Mouse (Mus musculus) brain, embryonic 18.5 days (tissue): ENCODE data around the gene Pfdn2.
"Not testable (repeated sequence)": the region's sequence is repeated elsewhere in the genome, so short reads cannot be mapped to it uniquely, and the experiment has no call there.

ENCODE experiments used
- DNase-seq: peaks from one replicate; pipeline ENCODE4 v3.0.0-alpha.2; 2012; ENCODE audit warnings: low read depth, low spot score

Pfdn2 gene

DNA sequence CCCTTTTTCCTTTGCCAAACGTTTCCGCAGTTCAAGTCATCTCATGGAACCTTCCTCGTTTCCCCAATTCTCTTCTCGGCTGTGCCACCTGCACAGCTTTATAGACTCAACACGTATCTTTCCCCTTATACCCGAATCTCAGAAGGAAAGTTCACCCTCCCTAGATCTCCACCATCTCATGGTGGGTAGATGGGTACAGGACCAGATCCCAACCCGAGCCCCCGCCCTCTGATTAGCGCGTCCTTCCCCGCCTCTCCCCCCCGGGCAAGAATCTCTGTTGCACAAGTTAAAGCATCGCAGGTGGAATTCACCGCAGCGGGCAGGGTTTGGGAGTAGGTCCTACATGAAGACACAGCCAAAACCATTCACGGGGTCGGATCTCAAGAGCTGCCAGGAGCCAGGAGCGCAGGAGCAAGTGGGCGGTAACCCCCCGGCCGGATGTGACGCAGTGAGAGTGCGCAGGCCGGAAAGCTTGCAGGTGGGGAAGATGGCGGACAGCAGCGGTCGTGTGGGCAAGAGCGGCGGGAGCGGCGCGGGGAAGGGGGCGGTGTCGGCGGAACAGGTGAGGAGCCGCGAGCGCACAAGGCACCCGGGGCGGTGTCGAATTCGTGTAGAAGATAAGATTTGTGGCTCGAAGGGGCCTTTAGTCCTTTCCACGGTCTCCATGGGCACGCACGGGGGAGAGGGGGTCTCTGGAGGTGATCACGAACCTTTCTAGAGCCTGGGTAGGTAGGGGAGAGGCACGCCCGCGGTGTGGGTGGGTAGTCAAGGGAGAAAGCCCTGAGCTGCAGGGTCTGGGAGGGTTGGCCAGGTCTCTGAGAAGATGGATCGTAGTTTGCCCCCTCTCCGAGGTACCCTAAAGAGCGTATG, at the start of gene Pfdn2, which contains the start of gene Nit1:
Gene Pfdn2, plus strand, starts transcription at position 446 of the 870 bp plus-strand sequence.
Gene Nit1, minus strand, starts transcription at position 422 of the 870 bp plus-strand sequence.
- peak; percentile 76 for DNase-seq

DNA sequence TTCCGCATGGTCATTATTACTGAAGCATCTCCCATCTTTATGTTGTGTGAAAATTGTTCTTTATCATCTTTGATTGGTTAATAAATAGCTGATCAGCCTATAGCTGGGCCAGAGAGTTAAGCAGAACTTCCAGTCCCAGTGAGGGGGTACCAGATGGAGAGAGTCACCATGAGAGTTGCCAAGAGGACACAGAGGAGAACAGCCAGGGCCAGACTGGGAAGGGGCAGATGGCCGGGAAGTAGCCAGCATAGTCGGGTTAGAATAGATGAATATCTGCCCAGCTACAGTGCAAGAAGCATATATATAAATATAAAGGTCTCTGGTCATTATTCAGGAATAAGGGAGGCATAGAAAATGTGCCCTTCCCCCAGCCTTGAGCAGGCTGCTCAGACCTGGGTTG, 47.2 kb upstream of the Pfdn2 start:
- DNase-seq, result no peak

DNA sequence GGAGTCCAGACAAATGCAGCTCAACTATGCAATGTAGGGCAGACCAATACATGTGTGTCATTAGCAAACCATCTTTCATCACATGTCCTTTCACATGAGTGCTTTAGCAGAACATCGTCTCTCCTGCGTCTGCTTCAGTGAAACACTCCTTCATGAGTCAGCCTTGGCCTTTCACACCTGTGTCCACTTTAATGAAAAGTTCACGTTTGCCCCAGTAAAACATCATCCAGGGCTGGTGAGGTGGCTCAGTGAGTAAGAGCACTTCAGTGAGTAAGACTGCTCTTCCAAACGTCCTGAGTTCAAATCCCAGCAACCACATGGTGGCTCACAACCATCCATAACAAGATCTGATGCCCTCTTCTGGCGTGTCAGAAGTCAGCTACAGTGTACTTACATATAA, 39.3 kb upstream of the Pfdn2 start:
- DNase-seq, result not testable (repeated sequence)

DNA sequence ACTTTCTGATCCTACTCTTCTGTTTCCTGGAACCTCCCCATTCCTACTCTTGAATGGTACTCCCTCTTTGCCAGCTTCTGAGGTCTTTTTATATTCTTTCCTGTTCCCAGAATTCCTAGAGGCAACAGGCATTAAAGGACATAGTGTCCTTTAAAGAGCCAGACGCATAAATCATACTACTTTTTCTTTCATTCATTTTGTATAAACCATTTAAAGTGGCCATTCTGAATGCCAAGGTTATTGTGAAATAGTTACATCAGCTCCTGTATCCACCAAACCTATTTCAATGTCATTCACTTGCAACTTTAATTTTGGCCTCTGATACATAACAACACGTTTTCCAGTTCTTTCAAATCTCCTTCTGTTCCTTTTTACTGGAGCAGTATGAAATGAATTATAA, 36.1 kb upstream of the Pfdn2 start:
- no peak for DNase-seq

DNA sequence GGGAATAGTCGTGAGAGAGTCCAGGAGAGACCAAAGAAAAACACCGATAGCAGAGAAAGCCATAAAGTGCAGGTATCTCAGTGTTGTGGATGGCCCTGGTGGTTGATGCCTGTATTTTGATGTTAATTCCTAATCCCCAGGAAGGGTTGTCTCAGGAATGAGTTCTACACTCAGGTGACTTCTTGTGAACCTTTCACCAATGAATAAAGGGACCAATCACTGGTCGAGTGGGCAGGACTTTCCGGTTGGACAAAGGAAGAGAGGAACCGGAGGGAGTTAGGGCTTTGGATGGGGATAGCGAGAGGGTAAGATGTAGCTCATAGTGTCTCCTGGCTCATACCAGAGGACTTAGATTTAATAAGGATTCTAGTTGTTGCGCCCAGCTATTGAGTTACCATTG, 25.7 kb upstream of the Pfdn2 start:
- DNase-seq, result no peak

DNA sequence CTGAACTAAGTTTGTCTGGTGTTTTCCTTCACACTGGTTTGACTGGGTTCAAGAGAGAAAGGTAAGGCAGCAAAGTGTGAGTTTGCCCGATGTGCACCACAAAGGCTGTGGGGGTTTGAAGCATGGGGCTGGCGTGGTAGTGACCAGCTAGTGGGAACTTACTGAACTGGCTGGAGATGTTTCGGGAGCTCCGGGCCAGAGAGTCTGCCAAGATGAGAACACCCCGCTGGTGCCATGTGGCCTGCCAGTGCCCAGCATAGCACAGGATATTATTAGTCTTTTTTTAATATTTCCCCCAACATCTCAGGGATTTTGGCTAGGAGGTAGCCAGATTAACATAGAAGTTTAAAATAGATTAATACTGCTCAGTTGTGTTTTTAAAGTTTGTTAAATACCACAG, 25.3 kb upstream of the Pfdn2 start:
- no peak for DNase-seq

DNA sequence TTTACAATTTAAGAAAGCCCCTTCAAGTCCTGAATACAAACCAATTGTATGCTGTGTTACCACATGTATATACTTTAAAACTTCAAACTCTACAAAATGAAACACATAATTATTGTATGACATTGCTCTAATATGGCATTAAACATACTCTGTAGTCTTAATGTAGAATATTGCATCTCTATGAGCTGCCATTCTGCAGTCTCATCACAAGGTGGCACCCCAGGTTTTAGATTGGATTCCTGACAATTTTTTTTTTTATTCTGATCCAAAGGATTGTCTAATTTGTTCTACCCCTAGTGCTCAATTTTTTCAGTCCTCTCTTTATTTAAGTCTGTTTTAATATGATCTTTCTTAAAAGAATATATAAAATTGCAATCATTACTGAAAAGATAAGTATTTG, 24.1 kb upstream of the Pfdn2 start:
- no peak for DNase-seq

DNA sequence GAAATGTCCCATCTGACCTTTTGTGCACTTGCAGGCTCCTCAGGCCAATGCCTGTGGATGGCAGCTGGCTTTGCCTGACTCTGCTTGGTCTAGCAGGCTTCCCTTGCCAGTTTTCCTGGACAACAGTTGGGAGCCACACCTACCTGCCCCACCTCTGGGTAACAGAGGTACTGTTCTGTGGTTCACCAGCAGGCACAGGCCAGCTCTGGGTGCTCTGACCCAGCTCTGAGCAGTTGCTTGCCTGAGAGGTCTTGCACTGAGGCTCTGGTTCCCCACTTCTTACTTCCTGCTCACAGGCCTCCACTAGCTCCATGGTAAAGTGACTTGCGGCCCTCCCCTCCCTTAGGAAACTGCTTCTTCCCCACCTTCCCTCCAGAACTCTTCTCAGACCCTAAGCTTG, 23.5 kb upstream of the Pfdn2 start:
- DNase-seq, result no peak

DNA sequence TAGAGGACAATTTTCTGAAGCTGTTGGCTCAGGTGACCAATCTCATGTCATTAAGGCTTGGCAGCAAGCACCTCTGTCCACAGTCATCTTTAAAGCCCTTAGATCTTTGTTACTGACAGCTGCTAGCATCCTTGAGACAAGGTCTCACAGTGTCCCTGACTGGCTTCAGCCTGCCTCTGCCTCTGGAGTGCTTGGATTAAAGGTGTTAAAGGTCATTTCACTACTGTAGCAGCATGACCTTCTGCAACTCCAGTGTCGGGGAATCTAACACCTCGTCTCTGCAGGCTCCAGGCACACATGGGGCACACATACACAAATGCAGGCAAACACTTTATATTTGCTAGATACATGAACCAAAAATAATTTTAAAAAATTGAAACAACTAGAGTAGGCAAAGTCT, 19.9 kb upstream of the Pfdn2 start:
- DNase-seq, result no peak

DNA sequence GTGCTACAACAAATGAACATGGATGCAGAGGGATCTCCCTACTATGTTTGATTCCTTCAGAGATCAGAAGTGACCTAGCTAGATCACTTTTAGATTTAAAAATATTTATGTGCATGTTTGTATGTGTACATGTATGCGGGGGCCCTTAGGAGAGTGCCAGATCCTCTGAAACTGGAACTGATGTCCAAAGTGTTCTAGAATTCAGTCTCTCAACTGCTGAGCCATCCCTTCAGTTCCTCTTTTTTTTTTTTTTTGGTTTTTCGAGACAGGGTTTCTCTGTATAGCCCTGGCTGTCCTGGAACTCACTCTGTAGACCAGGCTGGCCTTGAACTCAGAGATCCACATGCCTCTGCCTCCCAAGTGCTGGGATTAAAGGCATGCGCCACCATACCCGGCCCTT, 18.9 kb upstream of the Pfdn2 start:
- DNase-seq, result not testable (repeated sequence)

DNA sequence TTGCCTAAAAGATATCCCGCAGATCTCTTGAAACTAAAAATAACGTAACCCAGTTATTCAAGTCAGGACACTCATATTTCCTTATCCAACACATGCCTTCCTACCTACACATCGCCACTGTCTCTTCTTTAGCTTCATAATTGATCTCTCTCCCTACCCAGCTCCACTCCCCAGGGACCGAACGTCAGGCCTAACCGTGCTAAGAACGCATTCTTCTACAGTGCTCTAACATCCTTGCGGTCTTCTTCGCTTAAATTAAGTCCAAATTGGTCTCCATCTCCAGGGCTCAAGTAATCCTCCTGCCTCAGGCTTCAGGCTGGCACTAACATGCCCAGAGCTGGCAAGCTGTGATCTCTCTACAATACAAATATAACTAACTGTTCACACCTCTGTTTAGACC, 17.2 kb upstream of the Pfdn2 start:
- no peak for DNase-seq

DNA sequence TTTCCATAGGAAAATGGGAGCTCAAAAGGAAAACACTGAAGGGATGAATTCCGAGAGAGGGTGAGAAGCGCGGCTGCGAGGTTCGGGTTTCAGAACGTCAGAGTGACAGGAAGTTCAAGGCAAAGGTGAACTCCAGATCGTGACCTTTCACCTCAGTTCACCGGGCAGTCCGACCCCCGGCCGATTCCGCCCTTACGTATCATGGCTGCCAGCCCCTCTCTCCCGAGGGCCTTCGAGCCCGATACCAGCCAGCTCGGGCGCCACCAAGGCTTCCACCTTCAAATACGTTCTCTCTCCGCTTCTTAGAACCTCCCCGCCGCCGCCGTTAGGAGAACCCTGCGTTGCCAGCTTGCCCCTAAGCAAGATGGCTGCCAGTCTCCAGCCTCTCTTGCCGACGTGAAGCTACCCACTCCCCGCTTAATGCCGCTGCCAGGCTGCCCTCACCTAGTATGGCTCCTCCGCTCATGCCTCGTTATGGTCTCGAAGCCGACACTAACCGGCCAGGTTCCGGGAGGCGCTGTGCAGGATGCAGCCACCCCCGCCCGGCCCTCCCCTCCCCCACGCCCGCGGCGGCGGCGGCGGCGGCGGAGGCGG, 16.5 kb upstream of the Pfdn2 start, which contains the start of gene Dedd:
Gene Dedd, plus strand, starts transcription at position 307 of the 594 bp plus-strand sequence.
- DNase-seq, result peak; percentile 94

DNA sequence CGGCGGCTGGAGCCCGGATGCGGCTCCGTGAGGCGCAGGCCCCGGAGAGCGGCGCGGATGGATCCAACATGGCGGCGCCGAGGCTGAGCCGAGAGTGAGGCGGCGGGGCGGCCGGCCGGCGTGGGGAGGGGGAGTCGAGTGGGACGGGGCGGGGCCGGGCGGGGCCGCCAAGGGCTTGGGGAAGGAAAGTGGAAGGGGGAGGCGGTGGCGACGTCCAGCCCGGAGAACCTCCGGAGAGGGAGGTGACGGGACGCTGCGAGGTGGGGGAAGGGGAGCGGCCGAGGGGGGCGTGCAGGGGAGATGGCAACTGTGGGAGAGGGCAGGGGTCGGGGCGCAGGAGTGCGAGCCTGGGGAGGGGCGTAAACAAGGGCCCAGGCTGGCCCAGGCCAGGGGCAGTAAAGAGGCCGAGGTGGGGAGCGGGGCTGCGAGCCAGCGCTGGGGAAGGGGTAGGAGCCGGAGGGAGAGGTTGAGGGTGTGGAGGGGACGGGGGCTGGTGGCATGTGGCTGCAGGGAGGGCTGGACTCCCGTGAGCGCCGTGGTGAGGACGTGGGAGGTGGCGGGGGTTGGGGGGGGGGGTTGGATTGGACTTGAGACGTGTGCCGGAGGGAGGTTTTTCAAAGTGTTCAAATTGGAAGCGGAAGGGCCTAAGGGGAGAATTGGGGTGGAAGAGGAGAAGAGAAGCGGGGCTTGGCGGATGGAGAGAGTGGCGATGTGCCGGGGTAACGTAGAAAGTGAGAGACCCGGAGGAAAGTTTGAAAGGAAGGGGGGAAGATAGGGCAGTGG, 15.8 kb upstream of the Pfdn2 start:
- DNase-seq, result no peak

DNA sequence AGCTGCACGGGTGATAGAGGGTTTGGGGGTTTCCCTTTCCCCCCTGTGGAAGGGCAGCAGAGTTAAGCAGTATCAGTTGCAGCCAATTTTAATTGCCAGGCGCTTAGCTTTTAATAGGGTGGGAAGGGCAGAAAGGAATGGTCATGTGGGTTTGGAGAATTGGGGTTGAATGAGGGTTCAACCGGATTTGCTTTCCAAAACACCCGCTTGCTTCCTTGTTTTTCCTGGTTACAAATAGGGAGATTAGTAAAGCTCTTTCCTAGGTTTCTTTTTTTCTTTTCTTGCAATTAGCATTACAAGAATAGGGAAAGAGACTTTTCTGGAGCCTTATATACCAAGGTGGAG, 15.3 kb upstream of the Pfdn2 start:
- DNase-seq, result no peak

DNA sequence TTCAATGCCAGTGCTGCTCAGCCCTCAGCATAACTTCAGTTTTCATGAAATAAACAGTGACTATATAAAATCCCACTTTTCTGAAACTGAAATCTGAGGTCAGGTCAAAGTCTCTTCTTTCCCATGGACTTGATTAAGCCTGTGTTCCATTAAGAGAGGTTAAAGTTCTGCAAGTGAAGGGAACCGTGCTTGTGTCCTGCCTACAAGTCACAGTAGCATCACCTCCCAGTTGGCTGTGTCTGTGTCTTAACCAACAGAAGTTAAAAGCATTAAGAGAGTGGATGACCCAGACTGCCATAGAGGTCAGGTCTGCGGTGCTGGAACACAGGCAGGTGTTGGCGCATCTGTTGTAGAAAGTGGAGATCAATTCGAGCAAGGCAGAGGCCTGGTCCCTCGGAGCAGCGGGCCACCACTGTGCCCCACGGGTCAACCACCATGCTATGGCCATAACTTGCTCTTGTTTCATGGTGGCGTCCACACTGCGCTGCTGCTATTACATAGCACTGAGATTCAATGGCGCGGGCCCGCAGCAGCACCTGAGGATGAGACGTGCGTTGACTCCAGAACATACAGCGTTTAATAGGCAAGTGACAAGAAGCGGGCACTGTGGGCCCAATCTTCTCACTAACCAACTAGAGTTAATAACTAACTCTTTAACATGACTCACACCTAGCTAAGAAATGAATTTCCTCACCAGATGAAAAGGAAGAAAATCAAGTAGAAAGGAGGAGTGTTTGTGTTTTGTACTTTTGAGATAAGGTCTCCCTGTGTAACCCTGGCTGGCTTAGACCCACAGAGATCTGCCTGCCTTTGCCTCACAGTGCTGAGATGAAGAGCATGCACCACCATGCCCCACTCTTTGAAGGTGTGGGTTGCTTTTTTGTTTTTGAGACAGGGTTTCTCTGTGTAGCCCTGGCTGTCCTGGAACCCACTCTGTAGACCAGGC, 2.9 kb upstream of the Pfdn2 start:
- DNase-seq, result no peak

DNA sequence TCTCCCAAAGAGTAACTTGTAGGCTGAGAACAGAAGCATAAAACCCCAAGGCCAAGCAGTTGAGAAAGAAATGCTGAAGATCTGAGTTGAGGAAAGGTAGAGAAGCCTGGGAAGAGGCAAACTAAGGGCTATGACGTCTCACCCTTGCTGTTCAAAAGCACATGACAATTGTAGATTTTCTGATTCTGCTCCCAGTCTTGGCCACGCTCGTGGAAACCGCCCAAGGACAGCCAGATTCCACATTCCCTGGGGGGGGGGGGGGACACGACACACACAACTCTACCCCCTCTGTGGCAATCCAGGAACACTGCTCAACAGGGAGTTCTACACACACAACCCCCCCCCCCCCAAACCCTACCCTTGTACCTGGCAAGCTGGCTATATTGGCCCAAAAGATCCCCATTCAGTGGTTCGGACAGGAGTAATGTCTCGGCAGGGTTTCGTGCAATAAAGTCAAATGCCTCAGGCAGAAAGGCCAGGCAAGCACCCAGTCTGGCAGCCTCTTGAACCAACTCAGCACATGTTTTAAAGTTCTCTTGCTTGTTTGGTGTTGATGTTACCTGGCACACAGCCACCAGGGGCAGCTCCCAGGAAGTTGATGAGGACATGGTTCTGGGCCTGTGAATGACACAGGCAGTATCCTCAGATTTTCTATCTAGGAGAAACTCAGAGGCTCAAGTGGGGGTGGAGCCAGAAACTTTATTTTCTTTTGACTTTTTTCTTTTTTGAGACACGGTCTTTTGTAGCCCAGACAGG, 1.4 kb upstream of the Pfdn2 start:
- DNase-seq, result no peak

DNA sequence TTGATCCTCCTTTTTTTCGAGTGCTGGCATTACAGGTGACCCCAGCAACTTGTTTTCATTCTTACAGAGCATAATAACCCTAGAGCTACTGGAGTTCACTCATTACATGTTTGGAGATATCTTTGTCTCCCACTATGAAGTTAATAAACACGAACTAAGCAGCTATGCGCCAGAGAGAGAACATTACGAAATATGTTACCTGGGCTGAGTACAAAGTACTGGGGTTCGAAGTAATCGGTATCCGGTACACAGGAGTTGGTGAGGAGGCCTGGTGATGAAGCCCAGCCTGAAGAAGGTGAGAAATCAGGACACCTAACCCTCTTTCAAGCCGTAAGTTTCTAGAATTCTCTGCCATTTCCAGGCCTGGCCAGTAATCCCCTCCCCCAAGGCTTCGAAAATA, 755 bp upstream of the Pfdn2 start:
- DNase-seq, result no peak

DNA sequence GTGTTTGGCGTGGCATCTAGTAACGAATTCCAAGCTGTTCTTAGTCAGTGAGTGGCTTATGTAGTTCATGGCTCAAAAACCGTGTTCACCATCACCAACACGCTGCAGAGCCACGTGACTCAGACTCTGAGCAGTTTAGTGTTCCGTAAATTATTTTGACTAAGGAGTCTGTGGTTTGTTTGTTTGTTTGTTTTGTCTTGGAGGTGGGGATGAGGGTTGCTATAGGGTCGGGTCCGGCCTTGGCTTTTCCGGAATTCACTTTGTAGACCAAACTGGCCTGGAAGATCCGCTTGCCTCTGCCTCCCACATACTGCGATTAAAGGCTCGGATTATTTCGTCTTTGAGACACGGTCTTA, 603 bp downstream of the Pfdn2 start:
- no peak for DNase-seq

DNA sequence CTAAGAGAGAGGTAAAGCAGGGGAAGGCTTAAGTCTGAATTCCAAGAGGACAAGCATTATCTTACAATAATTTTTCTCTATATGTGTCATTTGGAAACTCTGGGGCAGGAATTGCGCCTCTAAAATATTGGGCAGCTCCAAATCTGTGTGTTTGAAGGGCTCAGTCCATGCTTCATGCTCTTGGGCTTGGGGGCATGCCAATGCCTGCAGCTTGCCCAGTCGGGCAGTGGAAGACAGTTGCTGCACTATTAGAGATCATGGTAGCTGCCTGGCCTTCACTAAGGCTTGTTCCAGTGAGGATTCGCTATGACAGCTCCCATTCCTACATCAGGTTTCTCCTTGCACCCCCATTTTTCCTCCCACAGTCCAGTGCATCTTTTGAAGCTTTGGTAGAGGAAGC, 3.2 kb downstream of the Pfdn2 start:
- DNase-seq, result no peak

DNA sequence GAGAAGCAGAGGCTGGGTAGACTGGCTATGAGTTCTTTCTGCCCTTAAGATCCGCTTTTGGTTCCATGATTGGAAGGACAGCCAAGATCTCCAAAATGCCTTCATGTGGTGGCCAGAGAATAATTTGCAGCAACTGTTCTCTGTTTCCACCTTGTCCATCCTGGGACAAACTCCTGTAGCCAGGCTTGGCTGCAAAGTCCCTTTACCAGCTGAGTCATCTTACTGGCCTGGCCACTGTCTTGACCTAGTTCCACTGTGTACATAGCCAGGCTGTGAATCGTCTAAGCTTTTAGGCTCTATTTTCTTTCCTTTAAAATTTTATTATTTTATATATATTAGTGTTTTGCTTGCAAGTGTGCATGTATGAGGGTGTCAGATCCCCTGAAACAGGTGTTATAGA, 3.7 kb downstream of the Pfdn2 start:
- no peak for DNase-seq
